Mouse (Mus musculus) lung, postnatal 10 days (tissue): ENCODE measurements around the gene Rgma.

ENCODE experiments used
- DNase-seq: peaks from one replicate; pipeline ENCODE4 v3.0.0; 2021

The Rgma gene

GRCm38 (mm10) chr7:73452187-73452808, 77.0 kb downstream of the Rgma start:
- no peak for DNase-seq

GRCm38 (mm10) chr7:73454113-73454512, 78.8 kb downstream of the Rgma start:
- DNase-seq = no peak

GRCm38 (mm10) chr7:73463546-73463945, 88.2 kb downstream of the Rgma start:
- DNase-seq = no peak

- no peak for DNase-seq
These were observed 92.4 kb downstream of the Rgma start for GRCm38 (mm10) chr7:73467741-73468140.
